Mouse (Mus musculus) limb, embryonic 12.5 days (tissue): ENCODE data around the gene Cnot11. TPM values are rescaled to one million over a fixed set of nuclear protein-coding genes. Genes with fewer than 3 reads are reported as not detected.

Source experiments
- ATAC-seq: fragments of 200-750 bp; cut with Nextera tagmentation; 2 replicates; pipeline ENCODE4 v1.8.0; 2017; ENCODE audit warnings: low read depth, moderate TSS enrichment; ENCODE audit not compliant: insufficient number of reproducible peaks, insufficient read depth, low FRiP score, low TSS enrichment
- H3K27ac ChIP-seq: fragments of 300-500 bp; sonication (generic); 2 replicates; pipeline ENCODE4 v1.5.1; 2016; ENCODE audit warnings: mild to moderate bottlenecking, moderate library complexity
- H3K27me3 ChIP-seq: fragments of 300-500 bp; sonication (generic); 2 replicates; pipeline ENCODE4 v1.6.1; 2016; ENCODE audit warnings: mild to moderate bottlenecking, moderate library complexity
- H3K36me3 ChIP-seq: fragments of 300-500 bp; sonication (generic); 2 replicates; pipeline ENCODE4 v1.6.1; 2016; ENCODE audit warnings: mild to moderate bottlenecking, moderate library complexity
- H3K4me1 ChIP-seq: fragments of 300-500 bp; sonication (generic); replicated peaks from 2 replicates; pipeline ENCODE4 v1.6.1; 2016
- H3K4me2 ChIP-seq: fragments of 300-500 bp; sonication (generic); 2 replicates; pipeline ENCODE4 v1.6.1; 2016; ENCODE audit warnings: mild to moderate bottlenecking, moderate library complexity
- H3K4me3 ChIP-seq: fragments of 300-500 bp; sonication (generic); replicated peaks from 2 replicates; pipeline ENCODE4 v1.5.1; 2016; ENCODE audit warnings: mild to moderate bottlenecking
- H3K9ac ChIP-seq: fragments of 300-500 bp; sonication (generic); replicated peaks from 2 replicates; pipeline ENCODE4 v1.6.1; 2016; ENCODE audit warnings: mild to moderate bottlenecking, moderate library complexity
- H3K9me3 ChIP-seq: fragments of 300-500 bp; sonication (generic); 2 replicates; pipeline ENCODE4 v1.6.1; 2016; ENCODE audit warnings: mild to moderate bottlenecking, moderate library complexity
- WGBS: fragments of 180-500 bp; shearing (Covaris S2); methylation state at CpG from one replicate; pipeline ENCODE4 v1.1.7; 2016; 5-methylcytosine and 5-hydroxymethylcytosine counted together
- polyA plus RNA-seq: library from polyadenylated mRNA; unstranded; fragments of >200 nt; fragmentation: Nextera tagmentation; extraction: Ambion mirVana; gene quantifications from 2 replicates; pipeline ENCODE4 v1.2.1, GENCODE M21; 2016

Gene Cnot11
- polyA plus RNA-seq, 1 experiment from 2014 or later = 35.5 TPM

DNA sequence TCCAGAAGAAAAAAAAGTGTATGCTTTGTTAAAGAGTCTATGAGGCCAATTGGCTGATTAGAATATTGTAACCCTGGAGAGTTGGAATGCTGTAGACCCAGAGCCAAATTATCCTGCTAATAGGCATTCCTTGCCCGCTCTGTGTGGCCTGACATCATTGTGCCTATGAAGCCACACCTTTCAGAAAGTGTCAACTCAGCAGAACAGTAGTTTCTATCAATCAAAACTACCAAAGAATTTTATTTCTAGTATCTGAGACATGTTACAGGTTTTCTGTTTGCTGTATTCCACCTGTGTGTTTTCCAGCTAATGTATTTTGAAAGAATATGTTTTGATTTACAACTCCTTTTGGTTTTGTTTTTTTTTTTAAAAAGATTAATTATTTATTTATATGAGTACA lies 22.6 kb upstream of the Cnot11 start:
- H3K27me3 ChIP-seq = no peaks in the 10 kb centered on the region
- WGBS = 74% methylated on average over 1 of the region's 1 CpGs
- H3K36me3 ChIP-seq = no peaks in the 10 kb centered on the region
- peaks cover 6% of the 10 kb centered on the region; the same call in 1 of the 2 replicates for H3K4me1 ChIP-seq
- H3K4me3 ChIP-seq = no peak overlapping the region
- no peak for ATAC-seq
- no peaks in the 10 kb centered on the region for H3K9me3 ChIP-seq
- H3K9ac ChIP-seq = no peak overlapping the region
- H3K4me2 ChIP-seq = no peak overlapping the region
- H3K27ac ChIP-seq = no peak overlapping the region

DNA sequence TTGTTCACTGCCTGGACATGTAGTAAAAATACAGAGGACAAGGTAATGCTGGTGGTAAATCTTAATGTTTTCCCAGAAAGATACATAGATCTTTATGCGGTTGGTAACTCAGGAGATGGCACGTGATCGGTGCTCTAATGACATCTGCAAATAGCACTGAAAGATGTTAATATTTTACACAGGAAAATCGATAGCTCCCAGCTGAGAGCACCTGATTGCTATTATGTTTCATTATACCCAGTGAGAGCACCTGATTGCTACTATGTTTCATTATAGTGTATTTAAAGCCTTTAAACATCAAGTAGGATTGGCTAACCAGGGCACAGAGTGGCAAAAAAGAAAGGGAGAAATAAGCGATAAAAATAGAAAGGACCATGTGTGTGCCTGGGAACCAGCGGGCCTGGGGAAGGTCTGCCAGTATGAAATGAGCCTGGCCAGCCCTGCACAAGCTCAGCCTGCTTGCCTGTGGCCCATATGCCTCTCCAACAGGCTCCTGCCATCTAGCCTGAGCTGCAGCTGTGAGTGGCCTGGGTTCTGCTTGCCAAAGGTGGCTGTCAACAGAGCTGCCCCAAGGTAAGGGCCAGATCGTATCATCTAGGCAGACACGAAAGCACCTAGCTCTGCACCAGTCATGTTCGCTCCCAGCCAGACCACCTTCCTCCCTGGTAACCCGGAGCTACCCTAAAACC lies 19.3 kb upstream of the Cnot11 start:
- peak; percentile 71 for ATAC-seq
- Histone ChIP-seq H3K4me3 (no peak overlapping the region), H3K9me3 (no peaks in the 10 kb centered on the region), H3K9ac (0 out of 2 replicates have a peak overlapping the region, but pooled peaks have one; percentile 19), H3K36me3 (no peaks in the 10 kb centered on the region), H3K4me1 (peaks cover 6% of the 10 kb centered on the region; the same call in 1 of the 2 replicates), H3K27ac (no peak overlapping the region), H3K27me3 (no peaks in the 10 kb centered on the region), H3K4me2 (no peak overlapping the region)
- 73% methylated on average over 10 of the region's 10 CpGs for WGBS

DNA sequence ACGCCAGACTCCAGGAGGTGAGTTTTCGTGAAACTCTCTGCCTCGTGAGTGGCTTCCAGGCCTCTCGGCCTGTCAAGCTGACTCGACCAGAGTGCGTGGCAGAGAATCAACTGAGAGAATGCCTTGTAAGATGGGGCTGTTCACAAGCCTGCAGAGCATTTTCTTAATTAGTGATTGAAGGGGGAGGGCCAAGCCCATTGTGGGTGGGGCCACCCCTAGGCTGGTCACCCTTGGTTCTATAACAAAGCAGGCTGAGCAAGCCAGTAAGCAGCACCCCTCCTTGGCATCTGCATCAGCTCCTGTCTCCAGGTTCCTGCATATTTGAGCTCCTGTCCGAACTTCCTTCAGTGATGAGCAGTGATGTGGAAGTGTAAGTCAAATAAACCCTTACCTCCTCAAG lies 13.5 kb upstream of the Cnot11 start:
- Histone ChIP-seq H3K27me3 (no peaks in the 10 kb centered on the region), H3K36me3 (no peaks in the 10 kb centered on the region), H3K27ac (no peak overlapping the region), H3K4me1 (no peaks in the 10 kb centered on the region), H3K9me3 (no peaks in the 10 kb centered on the region), H3K4me3 (no peak overlapping the region), H3K4me2 (no peak overlapping the region), H3K9ac (no peak overlapping the region)
- 93% methylated on average over 7 of the region's 7 CpGs for WGBS
- ATAC-seq = no peak

DNA sequence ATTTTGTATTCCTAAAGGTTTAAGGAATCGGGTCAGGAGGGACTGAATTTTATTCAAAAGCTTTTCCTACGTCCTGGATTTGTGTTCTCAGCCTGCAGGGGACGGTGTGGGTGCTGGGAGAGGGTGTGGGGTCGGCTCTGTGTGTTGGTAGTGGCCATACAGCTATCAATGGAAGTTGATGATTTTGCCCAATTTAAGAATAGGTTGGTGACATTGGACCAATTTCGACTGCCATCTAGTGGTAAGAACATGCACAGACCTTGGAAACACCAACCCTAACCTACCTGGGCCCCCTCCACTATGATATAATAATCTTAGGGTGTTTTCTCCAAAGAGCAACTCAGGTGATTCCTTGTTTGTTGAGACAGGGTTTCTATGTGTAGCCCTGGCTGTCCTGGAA lies 12.3 kb upstream of the Cnot11 start:
- H3K4me3 ChIP-seq = no peak overlapping the region
- H3K4me1 ChIP-seq = no peaks in the 10 kb centered on the region
- H3K36me3 ChIP-seq = no peaks in the 10 kb centered on the region
- ATAC-seq = no peak
- WGBS = 28% methylated on average over 5 of the region's 5 CpGs
- no peaks in the 10 kb centered on the region for H3K9me3 ChIP-seq
- no peak overlapping the region for H3K27ac ChIP-seq
- no peak overlapping the region for H3K9ac ChIP-seq
- no peaks in the 10 kb centered on the region for H3K27me3 ChIP-seq
- no peak overlapping the region for H3K4me2 ChIP-seq

DNA sequence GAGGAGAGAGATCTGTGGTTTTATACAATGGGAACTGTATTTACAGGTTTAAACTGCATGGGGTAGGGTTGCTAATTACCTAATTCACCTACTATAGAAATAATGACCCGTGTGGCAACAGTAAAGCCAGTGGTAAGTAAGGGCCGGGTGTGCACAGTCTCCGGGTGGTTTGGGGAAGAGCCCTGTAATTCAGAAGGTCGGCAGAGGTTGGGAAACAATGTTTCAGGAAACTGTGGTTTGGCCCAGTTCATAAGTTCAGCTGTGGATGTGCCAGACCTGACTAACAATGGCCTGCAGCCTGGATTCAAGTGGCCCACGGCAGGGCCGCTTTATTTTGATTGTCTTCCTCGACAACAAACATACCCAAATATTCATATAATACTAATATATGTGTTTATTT lies 9.0 kb upstream of the Cnot11 start:
- no peaks in the 10 kb centered on the region for H3K36me3 ChIP-seq
- H3K4me3 ChIP-seq = no peak overlapping the region
- no peak overlapping the region for H3K9ac ChIP-seq
- no peaks in the 10 kb centered on the region for H3K4me1 ChIP-seq
- WGBS = 79% methylated on average over 7 of the region's 7 CpGs
- no peak for ATAC-seq
- no peak overlapping the region for H3K27ac ChIP-seq
- H3K9me3 ChIP-seq = no peaks in the 10 kb centered on the region
- H3K4me2 ChIP-seq = no peak overlapping the region
- H3K27me3 ChIP-seq = no peaks in the 10 kb centered on the region

DNA sequence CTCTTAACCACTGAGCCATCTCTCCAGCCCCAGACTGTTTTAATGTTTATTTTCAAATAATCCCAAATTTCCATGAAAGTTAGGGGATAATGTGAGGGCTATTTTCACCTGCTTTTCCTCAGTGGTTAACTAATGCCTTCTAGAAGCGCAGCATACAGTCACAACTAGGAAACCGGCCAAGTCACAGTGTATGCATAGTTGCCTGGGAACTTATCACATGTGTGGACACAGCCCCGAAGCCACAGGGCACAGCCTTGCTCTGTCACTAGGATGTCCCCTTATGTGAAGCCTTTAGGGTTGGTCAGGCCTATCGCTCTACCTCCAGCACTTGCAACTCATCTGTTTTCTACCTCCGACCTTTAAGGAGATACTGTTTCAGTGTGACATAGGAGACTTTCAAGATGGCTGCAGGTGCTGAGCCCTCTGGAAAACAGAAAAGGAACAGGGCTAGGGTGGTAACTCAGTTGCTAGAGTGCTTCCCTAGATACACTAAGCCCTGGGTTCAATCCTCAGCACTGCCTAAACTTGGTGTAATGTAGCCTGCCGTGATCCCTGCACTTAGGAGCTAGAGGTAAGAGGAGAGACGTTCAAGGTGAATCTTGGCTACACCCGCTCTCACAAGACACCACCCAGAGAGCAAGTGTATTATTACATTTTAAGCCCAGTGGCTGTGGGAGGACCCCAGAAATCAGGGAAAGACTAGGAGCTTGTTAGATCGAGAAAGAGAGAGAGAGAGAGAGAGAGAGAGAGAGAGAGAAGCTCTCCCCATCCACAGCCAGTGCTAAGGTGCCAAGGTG lies 8.2 kb upstream of the Cnot11 start:
- WGBS = 83% methylated on average over 9 of the region's 9 CpGs
- Histone ChIP-seq H3K4me3 (no peak overlapping the region), H3K4me1 (no peaks in the 10 kb centered on the region), H3K9ac (no peak overlapping the region), H3K27ac (no peak overlapping the region), H3K4me2 (no peak overlapping the region), H3K36me3 (no peaks in the 10 kb centered on the region), H3K9me3 (no peaks in the 10 kb centered on the region), H3K27me3 (no peaks in the 10 kb centered on the region)
- ATAC-seq = no peak

DNA sequence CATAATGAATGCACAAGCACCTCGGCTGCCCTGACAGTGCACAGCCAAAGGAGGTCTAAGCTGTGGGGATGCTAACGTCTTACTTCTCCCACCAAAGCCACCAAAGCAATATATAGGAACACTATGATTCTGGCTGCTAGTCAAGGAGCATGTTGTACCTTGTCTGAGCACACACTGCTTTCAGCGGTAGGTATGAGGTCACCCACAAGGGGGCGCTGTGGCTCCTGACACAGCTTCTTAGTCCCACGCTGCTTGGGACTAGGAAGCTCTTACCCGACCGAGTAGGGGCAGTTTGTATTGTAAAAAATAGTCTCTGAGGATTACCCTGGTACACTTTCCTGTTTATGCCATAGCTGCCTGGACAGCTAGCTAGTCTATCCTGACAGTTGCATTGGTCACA lies 7.4 kb upstream of the Cnot11 start:
- Histone ChIP-seq H3K4me1 (no peaks in the 10 kb centered on the region), H3K27me3 (no peaks in the 10 kb centered on the region), H3K27ac (no peak overlapping the region), H3K9me3 (no peaks in the 10 kb centered on the region), H3K4me3 (no peak overlapping the region), H3K9ac (no peak overlapping the region), H3K4me2 (no peak overlapping the region), H3K36me3 (no peaks in the 10 kb centered on the region)
- WGBS = 11% methylated on average over 7 of the region's 7 CpGs
- no peak; the same call in 1 of the 2 replicates for ATAC-seq

DNA sequence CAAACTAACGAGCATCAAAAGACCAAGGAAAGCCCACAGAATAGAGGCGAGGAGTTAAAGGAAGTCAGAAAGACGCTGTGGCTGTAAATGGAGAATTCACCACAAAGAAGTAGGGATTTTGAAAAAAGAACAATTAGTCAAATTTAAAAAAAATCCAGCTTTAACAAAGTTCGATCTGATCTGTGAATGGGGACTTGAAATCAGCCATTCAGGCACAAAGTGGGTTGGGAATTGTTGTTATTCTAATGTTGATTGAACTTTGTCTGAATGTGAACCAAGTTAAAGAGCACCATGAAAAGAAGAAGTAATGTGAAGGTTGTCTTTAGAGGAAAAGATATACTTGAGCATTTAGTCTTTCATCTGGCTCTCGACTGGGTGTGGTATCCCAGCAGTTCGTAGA lies 6.5 kb upstream of the Cnot11 start:
- H3K4me3 ChIP-seq = no peak overlapping the region
- no peak overlapping the region for H3K27ac ChIP-seq
- no peaks in the 10 kb centered on the region for H3K36me3 ChIP-seq
- no peak for ATAC-seq
- H3K4me1 ChIP-seq = no peaks in the 10 kb centered on the region
- no peaks in the 10 kb centered on the region for H3K9me3 ChIP-seq
- no peaks in the 10 kb centered on the region for H3K27me3 ChIP-seq
- 70% methylated on average over 6 of the region's 6 CpGs for WGBS
- no peak overlapping the region for H3K4me2 ChIP-seq
- H3K9ac ChIP-seq = no peak overlapping the region

DNA sequence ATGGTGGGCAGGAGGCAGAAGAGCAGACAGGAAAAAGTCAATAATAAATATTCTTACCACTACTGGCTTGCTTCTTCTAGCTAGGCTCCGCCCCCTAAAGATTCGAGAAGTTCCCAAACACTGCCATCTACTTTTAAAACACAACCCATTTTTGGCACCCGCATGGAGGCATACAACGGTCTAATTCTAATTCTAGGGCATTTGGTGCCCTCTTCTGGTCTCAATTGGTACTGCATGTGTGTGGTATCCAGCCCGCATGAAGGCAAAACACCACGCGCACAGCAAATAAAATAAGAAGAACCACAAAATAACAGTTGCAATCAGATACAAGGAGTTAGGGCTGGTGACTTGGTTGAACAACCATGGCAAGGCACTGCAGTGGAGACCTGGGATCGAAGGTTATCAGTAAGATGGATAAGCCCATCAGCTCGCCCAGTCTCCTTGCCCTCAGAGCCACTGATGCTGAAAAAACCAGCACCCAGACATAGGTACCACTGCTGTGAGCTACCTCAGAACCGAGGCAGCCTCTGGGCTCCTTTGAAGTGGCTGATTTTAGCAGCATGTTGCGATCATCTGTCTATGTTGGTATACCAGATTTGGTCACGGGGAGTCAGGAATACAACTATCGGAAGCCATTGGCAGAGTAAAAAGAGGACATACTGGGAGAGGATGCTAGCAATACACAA lies 4.4 kb upstream of the Cnot11 start:
- H3K9me3 ChIP-seq = no peaks in the 10 kb centered on the region
- no peaks in the 10 kb centered on the region for H3K36me3 ChIP-seq
- H3K4me3 ChIP-seq = no peak overlapping the region
- H3K4me2 ChIP-seq = no peak overlapping the region
- no peak overlapping the region for H3K27ac ChIP-seq
- H3K4me1 ChIP-seq = peaks cover 3% of the 10 kb centered on the region; the same call in 1 of the 2 replicates
- 37% methylated on average over 13 of the region's 13 CpGs for WGBS
- no peak for ATAC-seq
- H3K27me3 ChIP-seq = no peaks in the 10 kb centered on the region
- H3K9ac ChIP-seq = no peak overlapping the region

DNA sequence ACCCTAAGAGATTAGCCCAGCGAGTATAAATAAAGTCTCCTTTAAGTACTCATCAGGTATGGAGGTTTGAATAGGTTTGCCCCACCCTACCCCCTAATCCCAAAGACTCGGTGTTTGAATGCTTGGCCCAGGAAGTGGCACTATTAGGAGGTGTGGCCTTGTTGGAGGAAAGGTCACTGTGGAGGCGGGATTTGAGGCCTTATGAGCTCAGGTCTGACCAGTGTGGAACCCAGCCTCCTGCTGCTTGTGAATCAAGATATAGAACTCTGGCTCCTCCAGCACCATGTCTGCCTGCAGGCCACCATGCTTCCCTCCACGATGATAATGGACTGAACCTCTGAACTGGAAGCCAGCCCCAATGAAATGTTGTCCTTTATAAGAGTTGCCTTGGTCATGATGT lies 3.8 kb upstream of the Cnot11 start:
- Histone ChIP-seq H3K27ac (no peak overlapping the region), H3K4me3 (no peak overlapping the region), H3K4me1 (peaks cover 3% of the 10 kb centered on the region; the same call in 1 of the 2 replicates), H3K9ac (no peak overlapping the region), H3K9me3 (no peaks in the 10 kb centered on the region), H3K4me2 (no peak overlapping the region), H3K27me3 (no peaks in the 10 kb centered on the region), H3K36me3 (no peaks in the 10 kb centered on the region)
- WGBS = 65% methylated on average over 4 of the region's 4 CpGs
- no peak for ATAC-seq

DNA sequence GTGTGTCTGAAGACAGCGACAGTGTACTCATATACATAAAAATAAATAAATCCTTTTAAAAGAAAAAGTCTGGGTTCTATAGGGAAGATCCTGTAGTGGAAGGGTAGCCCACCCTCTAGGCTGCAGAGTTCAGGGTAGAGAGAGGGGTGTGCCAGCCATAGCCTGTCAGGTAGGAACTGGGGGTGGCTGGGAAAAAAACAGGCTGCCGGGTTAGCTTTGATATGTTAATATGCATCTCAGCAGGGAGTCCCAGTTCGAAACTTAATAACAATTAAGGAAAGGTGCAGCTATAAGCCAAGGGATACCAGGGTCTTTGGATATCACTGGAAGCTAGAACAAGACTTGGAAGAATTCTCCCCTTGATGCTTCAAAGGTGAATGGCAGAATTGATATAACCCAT lies 875 bp upstream of the Cnot11 start:
- H3K4me2 ChIP-seq = no peak overlapping the region
- no peak for ATAC-seq
- peaks cover 14% of the 10 kb centered on the region for H3K36me3 ChIP-seq
- H3K9me3 ChIP-seq = no peaks in the 10 kb centered on the region
- H3K27ac ChIP-seq = no peak overlapping the region
- H3K4me3 ChIP-seq = no peak overlapping the region
- no peak overlapping the region for H3K9ac ChIP-seq
- H3K27me3 ChIP-seq = no peaks in the 10 kb centered on the region
- 30% methylated on average over 3 of the region's 3 CpGs for whole genome bisulfite sequencing
- H3K4me1 ChIP-seq = peaks cover 16% of the 10 kb centered on the region
